Mouse (Mus musculus) liver, adult 2 months (tissue): ENCODE data around the gene Pomt2. TPM values are rescaled to one million over a fixed set of nuclear protein-coding genes. Genes with fewer than 3 reads are reported as not detected.

Source experiments
- DNase-seq: peaks from one replicate; pipeline ENCODE4 v3.0.0-alpha.2; 2011; ENCODE audit warnings: low read depth, low spot score; ENCODE audit errors: extremely low read depth
- H3K27ac ChIP-seq: fragments of 200-500 bp; replicated peaks from 2 replicates; pipeline ENCODE4 v1.5.1; 2012; ENCODE audit warnings: low read depth, mild to moderate bottlenecking, control low read depth, inconsistent platforms, low read length; ENCODE audit not compliant: insufficient read depth
- H3K27me3 ChIP-seq: fragments of 200-500 bp; 2 replicates; pipeline ENCODE4 v1.6.1; 2012; ENCODE audit warnings: mild to moderate bottlenecking, moderate library complexity, low read length, inconsistent platforms; ENCODE audit not compliant: control insufficient read depth, insufficient read depth
- H3K36me3 ChIP-seq: fragments of 200-500 bp; 2 replicates; pipeline ENCODE4 v1.6.1; 2012; ENCODE audit warnings: low read length, inconsistent platforms; ENCODE audit not compliant: control insufficient read depth, insufficient read depth
- H3K4me1 ChIP-seq: fragments of 200-500 bp; 2 replicates; pipeline ENCODE4 v1.6.1; 2011; ENCODE audit warnings: low read length; ENCODE audit not compliant: control insufficient read depth, insufficient read depth
- H3K4me3 ChIP-seq: fragments of 200-500 bp; 2 replicates; pipeline ENCODE4 v1.5.1; 2011; ENCODE audit warnings: low read depth, mild to moderate bottlenecking, control low read depth, low read length, moderate library complexity; ENCODE audit not compliant: insufficient read depth
- H3K79me2 ChIP-seq: fragments of 200-500 bp; 2 replicates; pipeline ENCODE4 v1.6.1; 2012; ENCODE audit warnings: inconsistent platforms, mild to moderate bottlenecking, low read length, moderate library complexity; ENCODE audit not compliant: control insufficient read depth, insufficient read depth
- H3K9ac ChIP-seq: fragments of 200-500 bp; 2 replicates; pipeline ENCODE4 v1.6.1; 2012; ENCODE audit warnings: low read depth, mild to moderate bottlenecking, control low read depth, inconsistent platforms, low read length
- CTCF ChIP-seq: fragments of 200-500 bp; IDR thresholded peaks from 2 replicates; pipeline ENCODE4 v1.5.1; 2011; ENCODE audit warnings: low read depth, low read length, control low read depth
- POLR2A ChIP-seq: fragments of 200-500 bp; IDR thresholded peaks from 2 replicates; pipeline ENCODE4 v1.6.1; 2011; ENCODE audit warnings: low read length, control low read depth; ENCODE audit not compliant: insufficient read depth; ENCODE audit errors: extremely low read depth
- WGBS: fragments of 180-500 bp; shearing (Covaris S2); methylation state at CpG from one replicate; pipeline ENCODE4 v1.1.7; 2018; 5-methylcytosine and 5-hydroxymethylcytosine counted together
- polyA plus RNA-seq: library from polyadenylated mRNA; depleted of rRNA; stranded (reverse); fragments of >200 nt; gene quantifications from 2 replicates; pipeline ENCODE4 v1.2.3, GENCODE M21; 2012
- total RNA-seq: library from RNA; depleted of rRNA; stranded (reverse); fragments of >200 nt; gene quantifications from 2 replicates; pipeline ENCODE4 v1.2.3, GENCODE M21; 2014

The Pomt2 gene
- total and polyA plus RNA-seq, 2 experiments, result 11.6 to 14.7 TPM

- no peak within 1 kb of the TSS for H3K9ac ChIP-seq
- H3K27me3 ChIP-seq, result peaks cover 7% of the 10 kb centered on the region; the same call in 1 of the 2 replicates
- no peak for DNase-seq
- no peak for TF ChIP-seq POLR2A
- WGBS, result 14% methylated on average over 32 of the region's 32 CpGs
- no peak within 1 kb of the TSS for H3K27ac ChIP-seq
- H3K4me1 ChIP-seq, result no peaks in the 10 kb centered on the region; the same call in 1 of the 2 replicates
- no peak within 1 kb of the TSS for H3K4me3 ChIP-seq
- H3K36me3 ChIP-seq, result no peaks in the 10 kb centered on the region
- H3K79me2 ChIP-seq, result no peaks in the 10 kb centered on the region
These were observed 45.6 kb downstream of the Pomt2 start, which contains the start of gene Ngb for GRCm38 (mm10) chr12:87102165-87102631. Gene Ngb, minus strand, starts transcription at chr12:87102539.

DNA sequence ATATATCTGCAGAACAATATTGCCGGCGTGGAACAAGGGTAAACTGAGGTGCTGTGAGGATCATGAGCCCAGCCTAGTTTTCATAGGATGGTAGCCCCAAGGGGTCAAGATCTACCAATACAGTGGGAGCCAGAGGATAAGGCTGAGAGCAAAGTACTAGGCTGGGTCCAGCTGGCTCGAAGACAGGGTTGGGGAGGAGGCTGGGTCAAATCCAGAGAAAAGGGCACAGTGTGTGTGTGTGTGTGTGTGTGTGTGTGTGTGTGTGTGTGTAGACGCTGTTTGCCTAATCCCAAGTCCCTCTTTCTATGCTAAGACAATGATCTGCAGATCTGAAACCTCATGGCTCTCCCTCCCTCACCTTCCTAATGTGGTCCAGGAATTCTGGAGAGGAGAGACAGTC lies 47.4 kb downstream of the Pomt2 start:
- 49% methylated on average over 4 of the region's 4 CpGs for WGBS
- DNase-seq, result peak; percentile 82
- Histone ChIP-seq H3K36me3 (no peaks in the 10 kb centered on the region), H3K4me3 (no peak overlapping the region; the same call in 1 of the 2 replicates), H3K27ac (no peak overlapping the region), H3K27me3 (peaks cover 7% of the 10 kb centered on the region; the same call in 1 of the 2 replicates), H3K4me1 (no peaks in the 10 kb centered on the region; the same call in 1 of the 2 replicates), H3K9ac (no peak overlapping the region), H3K79me2 (no peaks in the 10 kb centered on the region)
- TF ChIP-seq CTCF, result no peak
- TF ChIP-seq POLR2A, result no peak

- TF ChIP-seq POLR2A, result no peak
- TF ChIP-seq CTCF, result no peak
- WGBS, result 71% methylated on average over 6 of the region's 6 CpGs
These were observed 54.1 kb downstream of the Pomt2 start for GRCm38 (mm10) chr12:87093671-87094070.

DNA sequence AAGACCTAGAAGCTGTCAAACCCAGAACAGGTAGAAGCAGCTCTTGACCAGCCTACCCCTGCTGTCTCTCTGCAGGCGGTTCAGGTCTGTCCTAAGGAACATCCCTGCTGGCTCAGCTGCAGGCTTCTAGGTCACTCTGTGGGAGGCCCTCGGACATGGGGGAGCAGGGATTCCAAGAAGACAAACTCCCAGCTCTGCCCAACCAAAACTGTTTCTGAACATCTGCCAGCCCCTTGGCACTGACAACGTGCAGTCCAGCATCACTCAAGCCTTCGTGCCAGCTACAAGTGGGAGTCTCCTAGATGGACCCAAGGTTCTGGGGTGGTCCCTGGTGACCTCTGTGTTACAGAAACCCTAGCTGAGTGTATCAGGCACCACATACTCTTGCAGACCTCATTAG lies 54.5 kb downstream of the Pomt2 start:
- 67% methylated on average over 4 of the region's 4 CpGs for whole genome bisulfite sequencing
- Histone ChIP-seq H3K4me3 (no peak overlapping the region), H3K9ac (no peak overlapping the region), H3K27me3 (no peaks in the 10 kb centered on the region), H3K36me3 (no peaks in the 10 kb centered on the region), H3K4me1 (no peaks in the 10 kb centered on the region; the same call in 1 of the 2 replicates), H3K79me2 (no peaks in the 10 kb centered on the region), H3K27ac (no peak overlapping the region)
- DNase-seq, result no peak
- no peak for TF ChIP-seq POLR2A
- no peak for TF ChIP-seq CTCF

More at GRCm38 (mm10) chr12:87093671-87094070, 54.1 kb downstream of the Pomt2 start:
- no peaks in the 10 kb centered on the region for H3K79me2 ChIP-seq
- no peak for DNase-seq
- H3K36me3 ChIP-seq, result no peaks in the 10 kb centered on the region
- H3K4me1 ChIP-seq, result no peaks in the 10 kb centered on the region; the same call in 1 of the 2 replicates
- H3K9ac ChIP-seq, result no peak overlapping the region
- no peak overlapping the region for H3K27ac ChIP-seq
- no peak overlapping the region for H3K4me3 ChIP-seq
- no peaks in the 10 kb centered on the region for H3K27me3 ChIP-seq

DNA sequence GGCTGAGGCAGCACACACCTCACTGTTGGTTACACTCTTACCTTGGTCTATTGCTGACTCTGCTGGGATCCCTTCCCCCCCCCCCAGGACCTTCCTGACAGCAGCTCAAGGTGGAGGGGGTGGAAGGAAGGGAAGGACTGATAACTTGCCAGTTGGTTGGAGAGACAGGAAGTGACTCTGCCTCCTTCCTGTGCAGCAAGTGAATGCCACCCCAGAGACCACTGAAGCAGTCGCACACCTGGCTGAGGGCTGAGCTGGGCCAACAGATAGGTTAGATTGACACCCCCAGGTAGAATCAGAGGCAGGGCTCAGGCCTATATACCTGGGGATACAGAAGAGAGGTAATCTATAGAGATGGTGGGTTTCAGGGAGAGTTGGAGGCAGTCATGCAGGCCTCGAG lies 55.9 kb downstream of the Pomt2 start:
- Histone ChIP-seq H3K4me1 (no peaks in the 10 kb centered on the region; the same call in 1 of the 2 replicates), H3K27me3 (no peaks in the 10 kb centered on the region), H3K27ac (no peak overlapping the region), H3K79me2 (no peaks in the 10 kb centered on the region), H3K36me3 (no peaks in the 10 kb centered on the region), H3K4me3 (no peak overlapping the region), H3K9ac (no peak overlapping the region)
- no peak for TF ChIP-seq POLR2A
- TF ChIP-seq CTCF, result no peak
- no peak for DNase-seq
- WGBS, result 81% methylated on average over 2 of the region's 2 CpGs

GRCm38 (mm10) chr12:87089701-87090100 lies 58.1 kb downstream of the Pomt2 start:
- H3K27me3 ChIP-seq, result no peaks in the 10 kb centered on the region
- peak; percentile 84 for DNase-seq
- no peaks in the 10 kb centered on the region for H3K36me3 ChIP-seq
- H3K9ac ChIP-seq, result no peak overlapping the region
- no peak overlapping the region for H3K27ac ChIP-seq
- no peaks in the 10 kb centered on the region; the same call in 1 of the 2 replicates for H3K4me1 ChIP-seq
- no peaks in the 10 kb centered on the region for H3K79me2 ChIP-seq
- TF ChIP-seq POLR2A (no peak), CTCF (no peak)
- H3K4me3 ChIP-seq, result no peak overlapping the region
- WGBS, result 49% methylated on average over 2 of the region's 2 CpGs
